Mouse (Mus musculus) neural tube, embryonic 11.5 days (tissue): ENCODE data around the gene Pnmal1. TPM values are rescaled to one million over a fixed set of nuclear protein-coding genes. Genes with fewer than 3 reads are reported as not detected.
A peak's percentile ranks its signal among the peaks of the same experiment; 100 is the strongest.
"Not testable (repeated sequence)": the region's sequence is repeated elsewhere in the genome, so short reads cannot be mapped to it uniquely, and the experiment has no call there.

Experiments used
- ATAC-seq: fragments of 200-750 bp; cut with Nextera tagmentation; 2 replicates; pipeline ENCODE4 v1.8.0; 2017; ENCODE audit warnings: moderate number of reproducible peaks, mild to moderate bottlenecking, moderate TSS enrichment, moderate library complexity; ENCODE audit not compliant: insufficient read depth, low FRiP score, low TSS enrichment
- DNase-seq: peaks from one replicate; pipeline ENCODE4 v3.0.0-alpha.2; 2015; ENCODE audit warnings: low spot score
- H3K27ac ChIP-seq: fragments of 300-500 bp; sonication (generic); 2 replicates; pipeline ENCODE4 v1.5.1; 2014; ENCODE audit warnings: low read depth, mild to moderate bottlenecking, low read length
- H3K27me3 ChIP-seq: fragments of 300-500 bp; sonication (generic); 2 replicates; pipeline ENCODE4 v1.6.1; 2014; ENCODE audit warnings: mild to moderate bottlenecking, low read length, mixed read lengths; ENCODE audit not compliant: control insufficient read depth, insufficient read depth
- H3K36me3 ChIP-seq: fragments of 300-500 bp; sonication (generic); 2 replicates; pipeline ENCODE4 v1.6.1; 2014; ENCODE audit warnings: mild to moderate bottlenecking, low read length, moderate library complexity, mixed read lengths; ENCODE audit not compliant: control insufficient read depth, insufficient read depth
- H3K4me1 ChIP-seq: fragments of 300-500 bp; sonication (generic); 2 replicates; pipeline ENCODE4 v1.6.1; 2014; ENCODE audit warnings: low read length, mixed read lengths; ENCODE audit not compliant: control insufficient read depth, insufficient read depth
- H3K4me2 ChIP-seq: fragments of 300-500 bp; sonication (generic); 2 replicates; pipeline ENCODE4 v1.6.1; 2014; ENCODE audit warnings: low read depth, mild to moderate bottlenecking, moderate library complexity
- H3K4me3 ChIP-seq: fragments of 300-500 bp; sonication (generic); 2 replicates; pipeline ENCODE4 v1.5.1; 2014; ENCODE audit warnings: low read depth, low read length
- H3K9ac ChIP-seq: fragments of 300-500 bp; sonication (generic); 2 replicates; pipeline ENCODE4 v1.6.1; 2014; ENCODE audit warnings: mild to moderate bottlenecking, low read length
- H3K9me3 ChIP-seq: fragments of 300-500 bp; sonication (generic); 2 replicates; pipeline ENCODE4 v1.6.1; 2016; ENCODE audit warnings: low read length; ENCODE audit not compliant: control insufficient read depth
- WGBS: fragments of 180-500 bp; shearing (Covaris S2); extraction: QIAGEN DNeasy Blood & Tissue Kit; methylation state at CpG from one replicate; pipeline ENCODE4 v1.1.7; 2014; 5-methylcytosine and 5-hydroxymethylcytosine counted together
- polyA plus RNA-seq: library from polyadenylated mRNA; unstranded; fragments of >200 nt; fragmentation: Nextera tagmentation; extraction: Ambion mirVana; gene quantifications from 2 replicates; pipeline ENCODE4 v1.2.1, GENCODE M21; 2014

Pnmal1 gene
- polyA plus RNA-seq, 1 experiment from 2014 or later, result 18.0 TPM

- WGBS, result 17% methylated on average over 21 of the region's 22 CpGs
- peak overlapping the region; percentile 45 for H3K9ac ChIP-seq
- peaks cover 49% of the 10 kb centered on the region for H3K27me3 ChIP-seq
- peak overlapping the region; percentile 35 for H3K4me3 ChIP-seq
- H3K4me1 ChIP-seq, result peaks cover 34% of the 10 kb centered on the region
- peak overlapping the region; percentile 64 for H3K4me2 ChIP-seq
- H3K36me3 ChIP-seq, result no peaks in the 10 kb centered on the region
- H3K27ac ChIP-seq, result no peak overlapping the region
- DNase-seq, result no peak
- H3K9me3 ChIP-seq, result no peaks in the 10 kb centered on the region
- no peak for ATAC-seq
These were observed 12.1 kb upstream of the Pnmal1 start for GRCm38 (mm10) chr7:16947349-16947895.

DNA sequence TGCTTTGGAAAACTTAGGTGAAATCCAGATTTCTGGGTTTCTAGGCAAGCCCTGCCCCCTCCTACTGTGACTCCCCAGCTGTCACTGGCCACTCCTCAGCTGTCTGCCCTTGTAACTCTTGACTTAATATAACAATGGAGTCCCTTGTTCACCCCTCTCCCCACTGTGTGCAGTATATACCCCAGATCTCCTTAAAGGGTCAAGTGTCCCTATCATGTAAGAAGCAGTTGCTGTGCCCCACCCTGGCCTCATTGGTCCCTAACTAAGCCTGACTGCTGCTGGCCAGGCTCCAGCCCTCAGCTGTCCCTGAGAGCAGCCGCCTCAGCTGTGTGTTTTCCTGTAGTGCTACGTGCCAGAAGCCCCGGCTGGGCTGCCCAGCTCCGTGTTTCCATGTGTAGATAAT is 11.5 kb upstream of the Pnmal1 start:
- H3K27ac ChIP-seq, result no peak overlapping the region
- H3K9me3 ChIP-seq, result no peaks in the 10 kb centered on the region
- 13% methylated on average over 4 of the region's 4 CpGs for WGBS
- H3K4me2 ChIP-seq, result peak overlapping the region; percentile 64
- H3K9ac ChIP-seq, result 0 out of 2 replicates have a peak overlapping the region, but pooled peaks have one; percentile 27
- no peaks in the 10 kb centered on the region for H3K36me3 ChIP-seq
- H3K4me1 ChIP-seq, result peaks cover 34% of the 10 kb centered on the region
- H3K4me3 ChIP-seq, result no peak overlapping the region; the same call in 1 of the 2 replicates
- ATAC-seq (no peak), DNase-seq (no peak)
- peaks cover 49% of the 10 kb centered on the region for H3K27me3 ChIP-seq

- no peak overlapping the region; the same call in 1 of the 2 replicates for H3K4me2 ChIP-seq
- H3K4me1 ChIP-seq, result peaks cover 32% of the 10 kb centered on the region
These were observed 10.5 kb upstream of the Pnmal1 start for GRCm38 (mm10) chr7:16948923-16949458.

DNA sequence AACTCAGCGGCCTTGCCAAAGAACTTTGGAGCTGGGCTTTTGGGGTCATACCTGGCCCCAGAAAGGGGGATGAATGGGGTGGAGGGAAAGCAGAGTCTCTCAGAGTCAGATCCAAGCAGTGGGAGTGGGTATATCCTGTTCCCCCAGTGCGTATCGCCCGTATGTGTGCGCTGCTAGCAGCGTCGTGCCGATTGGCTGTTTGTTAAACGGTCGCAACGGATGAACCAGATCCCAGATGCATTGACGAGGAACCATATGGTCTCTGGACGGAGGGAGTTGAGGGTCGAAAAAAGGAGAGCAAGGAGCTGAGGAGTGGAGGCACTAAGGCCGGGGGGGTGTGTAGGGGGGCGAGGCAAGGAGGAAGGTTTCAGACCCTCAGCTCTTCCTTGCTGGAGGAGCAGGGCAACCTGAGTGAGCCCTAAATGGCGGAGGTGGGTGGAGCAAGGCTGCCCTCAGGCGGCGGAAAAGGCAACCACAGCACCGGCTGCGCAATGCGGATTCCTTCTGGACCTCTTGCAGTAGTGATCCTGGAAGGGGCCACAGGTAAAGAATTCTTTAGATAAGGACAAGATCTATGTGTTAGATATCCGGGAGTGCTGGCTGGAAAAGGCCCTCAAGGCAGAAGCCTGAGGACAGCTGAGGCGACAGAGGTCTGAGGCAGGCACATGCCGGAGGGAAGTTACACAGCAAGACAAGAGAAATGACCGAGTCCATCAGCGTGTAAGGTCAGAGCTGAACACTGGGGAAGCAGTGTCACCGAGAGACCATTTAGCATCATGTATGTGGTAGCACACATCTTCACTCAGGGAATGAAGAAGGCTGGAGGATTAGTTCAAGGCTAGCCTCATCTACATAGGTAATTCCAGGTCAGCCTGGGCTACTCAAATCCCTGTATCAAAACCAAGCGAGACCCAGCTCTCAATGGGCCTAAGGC is 9.3 kb upstream of the Pnmal1 start:
- WGBS, result 12% methylated on average over 29 of the region's 29 CpGs
- H3K9me3 ChIP-seq, result no peaks in the 10 kb centered on the region
- H3K27ac ChIP-seq, result no peak overlapping the region
- H3K4me2 ChIP-seq, result peak overlapping the region; percentile 55
- DNase-seq, result peak; percentile 88
- peaks cover 29% of the 10 kb centered on the region for H3K4me1 ChIP-seq
- H3K9ac ChIP-seq, result peak overlapping the region; percentile 48
- H3K27me3 ChIP-seq, result peaks cover 45% of the 10 kb centered on the region
- H3K4me3 ChIP-seq, result peak overlapping the region; percentile 4
- no peaks in the 10 kb centered on the region for H3K36me3 ChIP-seq
- ATAC-seq, result peak; percentile 42

More at GRCm38 (mm10) chr7:16948923-16949458, 10.5 kb upstream of the Pnmal1 start:
- DNase-seq, result no peak
- Histone ChIP-seq H3K27me3 (peaks cover 49% of the 10 kb centered on the region), H3K9ac (no peak overlapping the region), H3K27ac (no peak overlapping the region), H3K4me3 (no peak overlapping the region), H3K9me3 (no peaks in the 10 kb centered on the region), H3K36me3 (no peaks in the 10 kb centered on the region)
- no peak for ATAC-seq
- 48% methylated on average over 8 of the region's 8 CpGs for WGBS

- no peak overlapping the region for H3K27ac ChIP-seq
- no peaks in the 10 kb centered on the region for H3K9me3 ChIP-seq
- H3K4me2 ChIP-seq, result no peak overlapping the region
- WGBS, result 28% methylated on average over 18 of the region's 18 CpGs
- DNase-seq (peak; percentile 88), ATAC-seq (peak; percentile 62)
- no peak overlapping the region for H3K4me3 ChIP-seq
- peaks cover 24% of the 10 kb centered on the region for H3K4me1 ChIP-seq
- no peak overlapping the region for H3K9ac ChIP-seq
- H3K27me3 ChIP-seq, result peaks cover 36% of the 10 kb centered on the region
- no peaks in the 10 kb centered on the region for H3K36me3 ChIP-seq
These were observed 8.4 kb upstream of the Pnmal1 start for GRCm38 (mm10) chr7:16950861-16951635.

- H3K36me3 ChIP-seq, H3K9ac ChIP-seq, H3K4me2 ChIP-seq, H3K9me3 ChIP-seq, ATAC-seq, H3K4me1 ChIP-seq, DNase-seq, H3K4me3 ChIP-seq, H3K27ac ChIP-seq, H3K27me3 ChIP-seq: not testable (repeated sequence)
- WGBS, result 59% methylated on average over 2 of the region's 2 CpGs
These were observed 5.7 kb upstream of the Pnmal1 start for GRCm38 (mm10) chr7:16953776-16954175.

- Histone ChIP-seq H3K36me3 (no peaks in the 10 kb centered on the region), H3K9ac (no peak overlapping the region), H3K4me2 (no peak overlapping the region), H3K9me3 (no peaks in the 10 kb centered on the region), H3K27me3 (no peaks in the 10 kb centered on the region), H3K27ac (no peak overlapping the region), H3K4me1 (0 out of 2 replicates have a peak, but pooled peaks cover 4% of the 10 kb centered on the region), H3K4me3 (no peak overlapping the region)
- no peak for ATAC-seq
- WGBS, result 90% methylated on average over 4 of the region's 4 CpGs
- no peak for DNase-seq
These were observed 3.8 kb upstream of the Pnmal1 start for GRCm38 (mm10) chr7:16955712-16956111.
